Mouse (Mus musculus): ENCODE measurements around the gene Bpifa6. TPM values are rescaled to one million over a fixed set of nuclear protein-coding genes. Genes with fewer than 3 reads are reported as not detected.

The Bpifa6 gene
- polyA plus RNA-seq, 1 experiment from 2014 or later, result not detected

Other genes with a start within 250 kb of the Bpifa6 start
- gene Mapre1, start 233.7 kb upstream of the Bpifa6 start, polyA plus RNA-seq (2014; fragmentation: Nextera tagmentation; extraction: Ambion mirVana), result 203 and 243 TPM in 2 replicates
- not detected in 2 replicates for gene Efcab8, start 195.0 kb upstream of the Bpifa6 start, polyA plus RNA-seq (2014; fragmentation: Nextera tagmentation; extraction: Ambion mirVana)
- not detected in 2 replicates for gene Sun5, start 103.9 kb upstream of the Bpifa6 start, polyA plus RNA-seq (2014; fragmentation: Nextera tagmentation; extraction: Ambion mirVana)
- gene Bpifb2, start 99.9 kb upstream of the Bpifa6 start, polyA plus RNA-seq (2014; fragmentation: Nextera tagmentation; extraction: Ambion mirVana), result not detected in 2 replicates
- not detected in 2 replicates for gene Bpifb6, start 74.6 kb upstream of the Bpifa6 start, polyA plus RNA-seq (2014; fragmentation: Nextera tagmentation; extraction: Ambion mirVana)
- gene Bpifb3, start 56.7 kb upstream of the Bpifa6 start, polyA plus RNA-seq (2014; fragmentation: Nextera tagmentation; extraction: Ambion mirVana), result not detected in 2 replicates
- gene Bpifb4, start 36.7 kb upstream of the Bpifa6 start, polyA plus RNA-seq (2014; fragmentation: Nextera tagmentation; extraction: Ambion mirVana), result not detected in 2 replicates
- gene Bpifa2, start 33.3 kb downstream of the Bpifa6 start, polyA plus RNA-seq (2014; fragmentation: Nextera tagmentation; extraction: Ambion mirVana), result not detected in 2 replicates
- gene Bpifa3, start 155.4 kb downstream of the Bpifa6 start, polyA plus RNA-seq (2014; fragmentation: Nextera tagmentation; extraction: Ambion mirVana), result not detected in 2 replicates
- not detected in 2 replicates for gene Bpifa1, start 167.9 kb downstream of the Bpifa6 start, polyA plus RNA-seq (2014; fragmentation: Nextera tagmentation; extraction: Ambion mirVana)
- not detected in 2 replicates for gene Bpifa5, start 187.7 kb downstream of the Bpifa6 start, polyA plus RNA-seq (2014; fragmentation: Nextera tagmentation; extraction: Ambion mirVana)
- not detected in 2 replicates for gene Bpifb1, start 215.9 kb downstream of the Bpifa6 start, polyA plus RNA-seq (2014; fragmentation: Nextera tagmentation; extraction: Ambion mirVana)
- gene Bpifb5, start 248.8 kb downstream of the Bpifa6 start, polyA plus RNA-seq (2014; fragmentation: Nextera tagmentation; extraction: Ambion mirVana), result 0.66 and 1.1 TPM in 2 replicates

Data from kidney, embryonic 14.5 days (tissue).